In genomic region chr10:81041458-81042175, GRCm38 (mm10) we compare ENCODE assay signal across 9 mouse cellular contexts. TPM values are rescaled to one million over a fixed set of nuclear protein-coding genes. Genes with fewer than 3 reads are reported as not detected.
DNase-seq lines count a peak whose midpoint lies in the region; ATAC-seq and TF ChIP-seq lines count a peak whose summit lies in the region.
"Had no signal": no experiment of that assay in that cellular context is flagged by ENCODE, and none has a peak within 500 bp of the region (broad histone marks: within the 10 kb centered on the region; RNA-seq: fewer than 3 reads in every experiment).

No protein-coding gene starts in this region.

- WGBS in heart, embryonic 10.5 days = 35% methylated on average over 13 of the region's 13 CpGs
- WGBS in heart, embryonic 12.5 days = 32% methylated on average over 13 of the region's 13 CpGs
- 29% methylated on average over 13 of the region's 13 CpGs for WGBS in stomach, postnatal 0 days

- no peak overlapping the region for H3K27ac ChIP-seq in heart, embryonic 10.5 days
- H3K27ac ChIP-seq in heart, embryonic 12.5 days (ENCODE audit: poor library complexity, severe bottlenecking) = no peak overlapping the region
- H3K27ac ChIP-seq in stomach, postnatal 0 days (replicated peaks) = no peak overlapping the region
- H3K27ac ChIP-seq: lung, embryonic 15.5 days had no signal

- peaks cover 44% of the 10 kb centered on the region for H3K36me3 ChIP-seq in heart, embryonic 10.5 days
- peaks cover 42% of the 10 kb centered on the region for H3K36me3 ChIP-seq in heart, embryonic 12.5 days
- peaks cover 46% of the 10 kb centered on the region for H3K36me3 ChIP-seq in E14TG2a.4 (ENCODE audit: insufficient read depth, low read length)
- H3K36me3 ChIP-seq in stomach, postnatal 0 days (ENCODE audit: control insufficient read depth, insufficient read depth, low read length) = peaks cover 14% of the 10 kb centered on the region; the same call in 1 of the 2 replicates

- no peaks in the 10 kb centered on the region for H3K27me3 ChIP-seq in heart, embryonic 10.5 days (ENCODE audit: insufficient read depth, poor library complexity, severe bottlenecking)
- H3K27me3 ChIP-seq in heart, embryonic 12.5 days (replicated peaks) = no peaks in the 10 kb centered on the region
- H3K27me3 ChIP-seq in E14TG2a.4 (ENCODE audit: insufficient read depth, low read length) = no peaks in the 10 kb centered on the region
- H3K27me3 ChIP-seq in stomach, postnatal 0 days (ENCODE audit: control insufficient read depth, insufficient read depth, low read length) = no peaks in the 10 kb centered on the region
- H3K27me3 ChIP-seq: lung, embryonic 15.5 days had no signal

- peak; percentile 86 for DNase-seq in heart, embryonic 10.5 days (ENCODE audit: low spot score)
- peak; percentile 79 to 86 for DNase-seq in cerebellum, adult 18-20 months
- peak; percentile 34 to 44 for DNase-seq in gastrocnemius, adult 8-10 months (ENCODE audit: low spot score in 2 of 2)
- peak; percentile 54 for DNase-seq in layer of hippocampus, adult 9-11 months
- peak; percentile 77 for DNase-seq in stomach, postnatal 0 days (ENCODE audit: low spot score)

- TF ChIP-seq CTCF in E14TG2a.4 (conservative IDR thresholded peaks at IDR 0.05; ENCODE audit: low read length) = peak; percentile 83
- TF ChIP-seq CTCF in stomach, postnatal 0 days (IDR thresholded peaks at IDR 0.05; ENCODE audit: low read depth) = peak; percentile 89

- no peak overlapping the region for H3K4me3 ChIP-seq in heart, embryonic 10.5 days
- no peak overlapping the region for H3K4me3 ChIP-seq in heart, embryonic 12.5 days
- H3K4me3 ChIP-seq in E14TG2a.4 (replicated peaks; ENCODE audit: low read length) = no peak overlapping the region
- no peak overlapping the region for H3K4me3 ChIP-seq in stomach, postnatal 0 days (ENCODE audit: low read depth, low read length)
- H3K4me3 ChIP-seq: lung, embryonic 15.5 days had no signal

- H3K9ac ChIP-seq in heart, embryonic 12.5 days = no peak overlapping the region
- H3K9ac ChIP-seq in stomach, postnatal 0 days (ENCODE audit: low read length) = no peak overlapping the region
- H3K9ac ChIP-seq: lung, embryonic 15.5 days had no signal

- ATAC-seq in heart, embryonic 12.5 days (ENCODE audit: insufficient number of reproducible peaks, low FRiP score) = no peak
- peak; percentile 58; the same call in 1 of the 2 replicates for ATAC-seq in megakaryocyte-erythroid progenitor cell, adult 5-6 weeks (replicated peaks; ENCODE audit: low FRiP score, low TSS enrichment, poor library complexity, severe bottlenecking)
- no peak for ATAC-seq in stomach, postnatal 0 days (ENCODE audit: low FRiP score, low TSS enrichment)

- H3K4me2 ChIP-seq in heart, embryonic 12.5 days = no peak overlapping the region
- no peak overlapping the region for H3K4me2 ChIP-seq in stomach, postnatal 0 days (replicated peaks; ENCODE audit: low read depth)
- H3K4me2 ChIP-seq: lung, embryonic 15.5 days had no signal

- H3K9me3 ChIP-seq in heart, embryonic 10.5 days = no peaks in the 10 kb centered on the region
- H3K9me3 ChIP-seq in heart, embryonic 12.5 days (replicated peaks) = no peaks in the 10 kb centered on the region
- H3K9me3 ChIP-seq in E14TG2a.4 (ENCODE audit: low read length) = no peaks in the 10 kb centered on the region
- H3K9me3 ChIP-seq in stomach, postnatal 0 days (ENCODE audit: control insufficient read depth, low read length) = no peaks in the 10 kb centered on the region
- H3K9me3 ChIP-seq: lung, embryonic 15.5 days had no signal

- H3K4me1 ChIP-seq in heart, embryonic 10.5 days = peaks cover 10% of the 10 kb centered on the region; the same call in 1 of the 2 replicates
- H3K4me1 ChIP-seq in heart, embryonic 12.5 days (replicated peaks) = no peaks in the 10 kb centered on the region; the same call in 1 of the 2 replicates
- peaks cover 42% of the 10 kb centered on the region for H3K4me1 ChIP-seq in E14TG2a.4 (replicated peaks; ENCODE audit: low read depth, low read length)
- H3K4me1 ChIP-seq in stomach, postnatal 0 days (replicated peaks; ENCODE audit: control insufficient read depth, insufficient read depth) = no peaks in the 10 kb centered on the region

- TF ChIP-seq EP300 in stomach, postnatal 0 days (optimal IDR thresholded peaks at IDR 0.05) = no peak

RNA-seq across cellular contexts. Expression of gene Slc39a3, which starts 4.4 kb away (rescaled TPM):
- 8.9 and 10.7 TPM in 2 replicates for polyA plus RNA-seq in heart, embryonic 10.5 days (2016; fragmentation: Nextera tagmentation; extraction: Ambion mirVana)
- polyA plus RNA-seq in heart, embryonic 12.5 days (2016; fragmentation: Nextera tagmentation; extraction: Ambion mirVana) = 7.5 and 8.7 TPM in 2 replicates
- 10 to 100 TPM; 12.9 to 15.3 (median 13.9) TPM for total RNA-seq in gastrocnemius, adult 8-10 months (2022)
- 7.0 TPM in 2 replicates for total RNA-seq in megakaryocyte-erythroid progenitor cell, adult 5-6 weeks (2014; fragmentation: Nextera tagmentation)
- 3.4 and 7.2 TPM in 2 replicates for total RNA-seq in megakaryocyte-erythroid progenitor cell, adult 5-6 weeks (2017)
- 11.0 and 11.1 TPM in 2 replicates for polyA plus RNA-seq in stomach, postnatal 0 days (2015; fragmentation: Nextera tagmentation; extraction: Ambion mirVana)

RNA-seq across cellular contexts. Expression of gene Diras1, which starts 16.2 kb away (rescaled TPM):
- 0.08 and 0.11 TPM in 2 replicates for polyA plus RNA-seq in heart, embryonic 10.5 days (2016; fragmentation: Nextera tagmentation; extraction: Ambion mirVana)
- not detected in 2 replicates for polyA plus RNA-seq in heart, embryonic 12.5 days (2016; fragmentation: Nextera tagmentation; extraction: Ambion mirVana)
- total RNA-seq in gastrocnemius, adult 8-10 months (2022) = under 1 TPM in 1 of 4 experiments, not detected in 3; 0.24 TPM
- total RNA-seq in megakaryocyte-erythroid progenitor cell, adult 5-6 weeks (2014; fragmentation: Nextera tagmentation) = not detected in 2 replicates
- not detected in 2 replicates for total RNA-seq in megakaryocyte-erythroid progenitor cell, adult 5-6 weeks (2017)
- polyA plus RNA-seq in stomach, postnatal 0 days (2015; fragmentation: Nextera tagmentation; extraction: Ambion mirVana) = 0.40 and 0.42 TPM in 2 replicates

RNA-seq across cellular contexts. Expression of gene Sgta, which starts 18.4 kb away (rescaled TPM):
- 197 and 226 TPM in 2 replicates for polyA plus RNA-seq in heart, embryonic 10.5 days (2016; fragmentation: Nextera tagmentation; extraction: Ambion mirVana)
- polyA plus RNA-seq in heart, embryonic 12.5 days (2016; fragmentation: Nextera tagmentation; extraction: Ambion mirVana) = 152 and 154 TPM in 2 replicates
- 100 to 1,000 TPM in 3 of 4 experiments, 10 to 100 TPM in 1; 99.1 to 108 (median 105) TPM for total RNA-seq in gastrocnemius, adult 8-10 months (2022)
- 59.4 and 61.4 TPM in 2 replicates for total RNA-seq in megakaryocyte-erythroid progenitor cell, adult 5-6 weeks (2014; fragmentation: Nextera tagmentation)
- 34.2 and 41.6 TPM in 2 replicates for total RNA-seq in megakaryocyte-erythroid progenitor cell, adult 5-6 weeks (2017)
- 93.7 and 98.7 TPM in 2 replicates for polyA plus RNA-seq in stomach, postnatal 0 days (2015; fragmentation: Nextera tagmentation; extraction: Ambion mirVana)

RNA-seq across cellular contexts. Expression of gene Gng7, which starts 26.9 kb away (rescaled TPM):
- polyA plus RNA-seq in heart, embryonic 10.5 days (2016; fragmentation: Nextera tagmentation; extraction: Ambion mirVana) = 1.5 and 2.1 TPM in 2 replicates
- 1.5 and 1.7 TPM in 2 replicates for polyA plus RNA-seq in heart, embryonic 12.5 days (2016; fragmentation: Nextera tagmentation; extraction: Ambion mirVana)
- total RNA-seq in gastrocnemius, adult 8-10 months (2022) = 1 to 10 TPM; 1.1 to 2.7 (median 1.7) TPM
- 1.5 and 3.6 TPM in 2 replicates for total RNA-seq in megakaryocyte-erythroid progenitor cell, adult 5-6 weeks (2014; fragmentation: Nextera tagmentation)
- 0.14 and 0.46 TPM in 2 replicates for total RNA-seq in megakaryocyte-erythroid progenitor cell, adult 5-6 weeks (2017)
- 1.3 and 1.8 TPM in 2 replicates for polyA plus RNA-seq in stomach, postnatal 0 days (2015; fragmentation: Nextera tagmentation; extraction: Ambion mirVana)

RNA-seq across cellular contexts. Expression of gene Thop1, which starts 28.2 kb away (rescaled TPM):
- 58.0 and 73.9 TPM in 2 replicates for polyA plus RNA-seq in heart, embryonic 10.5 days (2016; fragmentation: Nextera tagmentation; extraction: Ambion mirVana)
- 35.5 and 36.6 TPM in 2 replicates for polyA plus RNA-seq in heart, embryonic 12.5 days (2016; fragmentation: Nextera tagmentation; extraction: Ambion mirVana)
- 10 to 100 TPM; 21.7 to 24.1 (median 22.9) TPM for total RNA-seq in gastrocnemius, adult 8-10 months (2022)
- total RNA-seq in megakaryocyte-erythroid progenitor cell, adult 5-6 weeks (2014; fragmentation: Nextera tagmentation) = 40.7 and 52.0 TPM in 2 replicates
- 46.0 and 58.3 TPM in 2 replicates for total RNA-seq in megakaryocyte-erythroid progenitor cell, adult 5-6 weeks (2017)
- 77.2 and 83.8 TPM in 2 replicates for polyA plus RNA-seq in stomach, postnatal 0 days (2015; fragmentation: Nextera tagmentation; extraction: Ambion mirVana)
